Mouse (Mus musculus): Measurements from ENCODE around the gene Tmem82. TPM values are rescaled to one million over a fixed set of nuclear protein-coding genes. Genes with fewer than 3 reads are reported as not detected.
"Not testable (repeated sequence)": the region's sequence is repeated elsewhere in the genome, so short reads cannot be mapped to it uniquely, and the experiment has no call there.

The Tmem82 gene
- total RNA-seq, 2 experiments from 2014 or later = 0.52 TPM; not detected in 1

- no peak for ATAC-seq (replicated peaks; ENCODE audit: low FRiP score, low TSS enrichment, poor library complexity, severe bottlenecking)
Observed at GRCm38 (mm10) chr4:141595605-141596268, 22.7 kb downstream of the Tmem82 start.

DNA sequence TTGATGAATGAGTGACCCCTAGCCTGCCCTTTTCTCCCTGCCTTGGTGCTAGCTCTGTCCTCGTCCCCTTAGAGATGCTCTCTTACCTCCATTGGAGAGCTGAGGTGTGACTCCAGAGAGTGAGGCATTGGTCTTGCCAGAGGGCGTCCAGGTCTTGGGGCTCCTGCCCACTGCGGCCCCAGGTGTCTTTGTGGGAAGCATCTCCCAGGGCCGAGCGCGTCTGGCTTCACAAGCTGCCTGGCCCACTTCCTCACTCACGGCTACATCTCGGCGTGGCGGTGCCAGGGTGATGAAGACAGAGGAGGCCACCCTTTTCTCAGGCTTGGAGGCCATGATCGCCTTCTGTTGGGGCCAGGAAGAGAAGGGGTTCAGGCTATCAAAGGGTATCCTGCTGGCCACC, 23.3 kb downstream of the Tmem82 start:
- no peak for ATAC-seq (replicated peaks; ENCODE audit: low FRiP score, low TSS enrichment, poor library complexity, severe bottlenecking)

GRCm38 (mm10) chr4:141591547-141591946, 26.9 kb downstream of the Tmem82 start:
- peak; percentile 51; the same call in 1 of the 2 replicates for ATAC-seq (replicated peaks; ENCODE audit: low FRiP score, low TSS enrichment, poor library complexity, severe bottlenecking)

GRCm38 (mm10) chr4:141583919-141584318, 34.5 kb downstream of the Tmem82 start:
- no peak for ATAC-seq (replicated peaks; ENCODE audit: low FRiP score, low TSS enrichment, poor library complexity, severe bottlenecking)

GRCm38 (mm10) chr4:141581051-141581450, 37.4 kb downstream of the Tmem82 start:
- ATAC-seq (replicated peaks; ENCODE audit: low FRiP score, low TSS enrichment, poor library complexity, severe bottlenecking) = no peak

- ATAC-seq (replicated peaks; ENCODE audit: low FRiP score, low TSS enrichment, poor library complexity, severe bottlenecking) = peak; percentile 82
Observed at GRCm38 (mm10) chr4:141578833-141579232, 39.6 kb downstream of the Tmem82 start.

- ATAC-seq (replicated peaks; ENCODE audit: low FRiP score, low TSS enrichment, poor library complexity, severe bottlenecking) = no peak
Observed at GRCm38 (mm10) chr4:141576877-141577276, 41.6 kb downstream of the Tmem82 start.

DNA sequence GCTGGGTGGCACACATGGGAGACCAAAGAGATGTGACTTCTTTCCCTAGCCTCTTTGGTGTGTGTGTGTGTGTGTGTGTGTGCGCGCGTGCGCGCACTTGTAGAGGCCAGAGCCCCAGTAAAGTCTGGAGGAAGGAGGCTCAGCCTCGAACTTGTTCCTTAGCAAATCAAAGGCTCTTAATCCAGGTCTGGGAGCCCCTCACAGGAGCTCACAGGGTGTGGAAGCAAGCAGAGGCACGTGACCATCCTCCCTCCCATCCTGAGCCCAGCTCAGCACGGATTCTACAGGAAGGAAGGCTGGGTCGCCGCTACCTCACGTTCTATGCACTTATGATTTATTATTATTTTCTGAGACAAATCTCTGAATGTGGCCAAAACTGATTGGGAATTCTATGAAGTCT, 42.0 kb downstream of the Tmem82 start:
- no peak for ATAC-seq (replicated peaks; ENCODE audit: low FRiP score, low TSS enrichment, poor library complexity, severe bottlenecking)

GRCm38 (mm10) chr4:141574789-141575702, 43.4 kb downstream of the Tmem82 start:
- peak; percentile 48; the same call in 1 of the 2 replicates for ATAC-seq (replicated peaks; ENCODE audit: low FRiP score, low TSS enrichment, poor library complexity, severe bottlenecking)

- no peak for ATAC-seq (replicated peaks; ENCODE audit: low FRiP score, low TSS enrichment, poor library complexity, severe bottlenecking)
Observed at GRCm38 (mm10) chr4:141573359-141573966, 45.0 kb downstream of the Tmem82 start.

DNA sequence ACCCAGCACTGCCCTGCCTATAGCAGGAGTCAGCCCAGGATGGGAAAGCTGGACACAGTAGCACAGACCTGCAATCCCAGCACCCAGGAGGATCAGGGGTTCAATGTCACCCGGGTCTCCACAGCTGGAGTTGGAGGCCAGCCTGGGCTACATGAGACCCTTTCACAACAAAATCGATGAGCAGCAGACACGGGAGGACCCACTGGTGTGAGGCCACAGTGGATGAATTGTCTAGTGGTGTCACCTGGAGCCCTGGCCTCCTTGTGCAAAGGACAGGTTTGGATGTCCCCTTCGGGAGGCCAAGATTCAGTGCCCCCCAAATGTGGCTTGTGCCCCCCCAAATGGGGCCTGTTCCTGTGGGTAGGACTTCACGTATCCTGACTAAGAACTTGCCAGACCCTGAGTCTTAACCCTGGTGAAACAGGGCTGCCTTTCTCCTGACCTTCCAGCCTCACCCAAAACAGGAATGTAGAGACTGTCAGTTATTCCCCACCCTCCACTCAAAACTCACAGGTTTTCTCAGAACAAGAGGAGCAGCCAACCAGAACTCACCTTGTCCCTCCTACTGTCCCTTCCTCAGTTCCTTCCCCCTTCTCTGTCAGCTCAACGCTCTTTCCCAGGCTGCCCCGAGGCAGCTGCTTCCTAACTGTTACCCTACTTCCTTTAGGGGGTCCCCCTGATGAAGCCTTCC, 45.6 kb downstream of the Tmem82 start:
- ATAC-seq (replicated peaks; ENCODE audit: low FRiP score, low TSS enrichment, poor library complexity, severe bottlenecking) = no peak

GRCm38 (mm10) chr4:141571934-141572333, 46.5 kb downstream of the Tmem82 start:
- no peak for ATAC-seq (replicated peaks; ENCODE audit: low FRiP score, low TSS enrichment, poor library complexity, severe bottlenecking)

DNA sequence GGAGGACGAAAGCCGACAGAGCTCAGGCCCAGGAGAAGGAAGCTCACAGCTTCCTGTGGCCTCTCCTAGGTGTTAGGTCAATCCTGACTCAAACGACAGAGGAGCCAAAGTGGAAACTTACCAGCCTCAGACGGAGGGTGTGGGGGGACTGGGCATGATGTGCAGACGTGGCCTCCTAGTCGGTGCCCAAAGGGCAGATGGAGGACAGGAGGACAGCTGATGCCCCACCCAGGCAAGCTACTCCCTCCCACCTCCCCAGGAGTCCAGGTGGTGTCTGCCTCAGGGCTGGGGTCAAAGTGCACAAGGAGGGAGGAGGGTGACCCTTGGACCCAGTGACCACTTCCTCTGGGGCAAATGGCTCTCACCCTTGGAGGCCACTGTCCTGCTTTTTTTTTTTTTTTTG, 47.1 kb downstream of the Tmem82 start:
- no peak for ATAC-seq (replicated peaks; ENCODE audit: low FRiP score, low TSS enrichment, poor library complexity, severe bottlenecking)

- ATAC-seq (replicated peaks; ENCODE audit: low FRiP score, low TSS enrichment, poor library complexity, severe bottlenecking) = no peak
Observed at GRCm38 (mm10) chr4:141570821-141571220, 47.6 kb downstream of the Tmem82 start.

- no peak for ATAC-seq (replicated peaks; ENCODE audit: low FRiP score, low TSS enrichment, poor library complexity, severe bottlenecking)
Observed at GRCm38 (mm10) chr4:141570004-141570403, 48.4 kb downstream of the Tmem82 start.

GRCm38 (mm10) chr4:141568966-141569365, 49.5 kb downstream of the Tmem82 start:
- ATAC-seq (replicated peaks; ENCODE audit: low FRiP score, low TSS enrichment, poor library complexity, severe bottlenecking) = no peak

DNA sequence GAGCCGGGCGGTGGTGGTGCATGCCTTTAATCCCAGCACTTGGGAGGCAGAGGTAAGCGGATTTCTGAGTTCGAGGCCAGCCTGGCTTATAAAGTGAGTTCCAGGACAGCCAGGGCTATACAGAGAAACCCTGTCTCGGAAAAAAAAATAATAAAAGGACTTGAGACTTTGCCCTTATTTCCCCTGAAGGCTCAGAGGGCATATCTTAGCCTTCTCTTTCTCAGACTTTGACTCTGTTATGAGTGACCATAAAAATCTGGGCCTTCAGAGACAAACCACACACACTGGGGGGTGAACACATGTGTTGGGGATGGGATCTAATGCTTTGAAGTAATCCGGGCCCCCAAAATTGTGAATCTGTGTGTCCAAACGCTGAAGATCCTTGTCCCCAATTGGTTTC, 51.3 kb downstream of the Tmem82 start:
- ATAC-seq (replicated peaks; ENCODE audit: low FRiP score, low TSS enrichment, poor library complexity, severe bottlenecking) = not testable (repeated sequence)

DNA sequence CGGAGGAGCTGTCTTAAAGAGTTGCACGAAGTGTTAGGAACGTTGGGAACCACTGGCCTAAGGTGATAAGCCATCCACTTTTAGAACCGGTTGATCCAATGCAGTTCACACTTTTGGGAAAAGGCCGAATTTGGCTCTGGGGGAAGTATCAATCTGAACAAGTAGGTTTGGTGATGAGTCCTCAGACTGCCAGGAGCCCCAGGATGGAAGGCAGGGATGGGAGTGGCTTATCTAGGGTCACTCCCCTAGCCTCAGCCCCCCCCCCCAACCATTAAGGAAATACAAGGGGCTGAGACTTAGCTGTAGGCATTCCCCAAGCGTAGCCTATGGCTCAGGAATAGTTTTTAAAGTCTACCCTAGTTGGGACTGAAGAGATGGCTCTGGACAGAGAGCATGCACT, 52.2 kb downstream of the Tmem82 start:
- ATAC-seq (replicated peaks; ENCODE audit: low FRiP score, low TSS enrichment, poor library complexity, severe bottlenecking) = no peak

DNA sequence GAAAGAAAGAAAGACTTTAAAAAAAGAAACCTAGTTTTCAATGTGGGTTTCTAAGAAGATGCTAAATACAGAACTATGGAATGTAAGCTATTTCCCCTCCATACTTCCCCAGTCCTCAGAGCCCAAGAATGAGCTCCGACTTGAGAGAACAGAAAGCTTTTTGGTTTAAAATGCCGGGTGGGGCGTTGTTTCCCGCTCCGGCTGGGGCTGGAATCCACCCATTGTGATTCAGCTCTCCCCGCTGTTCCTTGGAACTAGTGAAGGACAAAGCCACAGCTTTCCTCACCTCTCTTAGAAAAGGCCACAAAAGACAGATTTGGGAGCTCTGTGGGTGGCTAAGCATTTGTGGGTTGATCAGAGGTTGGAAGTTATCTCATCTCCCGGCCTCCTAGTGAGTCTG, 53.1 kb downstream of the Tmem82 start:
- no peak for ATAC-seq (replicated peaks; ENCODE audit: low FRiP score, low TSS enrichment, poor library complexity, severe bottlenecking)

GRCm38 (mm10) chr4:141564660-141565059, 53.8 kb downstream of the Tmem82 start:
- ATAC-seq (replicated peaks; ENCODE audit: low FRiP score, low TSS enrichment, poor library complexity, severe bottlenecking) = no peak
